Mouse (Mus musculus) midbrain, embryonic 13.5 days (tissue): ENCODE data around the gene BC107364. TPM values are rescaled to one million over a fixed set of nuclear protein-coding genes. Genes with fewer than 3 reads are reported as not detected.
A peak's percentile ranks its signal among the peaks of the same experiment; 100 is the strongest.
"Not testable (repeated sequence)": the region's sequence is repeated elsewhere in the genome, so short reads cannot be mapped to it uniquely, and the experiment has no call there.

Source experiments
- ATAC-seq: fragments of 200-750 bp; cut with Nextera tagmentation; 2 replicates; pipeline ENCODE4 v1.8.0; 2017; ENCODE audit warnings: mild to moderate bottlenecking, moderate TSS enrichment, moderate library complexity
- H3K27ac ChIP-seq: fragments of 300-500 bp; sonication (generic); 2 replicates; pipeline ENCODE4 v1.5.1; 2015; ENCODE audit warnings: inconsistent platforms, mild to moderate bottlenecking, moderate library complexity
- H3K27me3 ChIP-seq: fragments of 300-500 bp; sonication (generic); 2 replicates; pipeline ENCODE4 v1.6.1; 2015; ENCODE audit warnings: mild to moderate bottlenecking, inconsistent platforms
- H3K36me3 ChIP-seq: fragments of 300-500 bp; sonication (generic); 2 replicates; pipeline ENCODE4 v1.6.1; 2015; ENCODE audit warnings: mild to moderate bottlenecking, inconsistent platforms
- H3K4me1 ChIP-seq: fragments of 300-500 bp; sonication (generic); replicated peaks from 2 replicates; pipeline ENCODE4 v1.6.1; 2015; ENCODE audit warnings: inconsistent platforms
- H3K4me2 ChIP-seq: fragments of 300-500 bp; sonication (generic); replicated peaks from 2 replicates; pipeline ENCODE4 v1.6.1; 2015; ENCODE audit warnings: moderate library complexity, mild to moderate bottlenecking, inconsistent platforms
- H3K4me3 ChIP-seq: fragments of 300-500 bp; sonication (generic); replicated peaks from 2 replicates; pipeline ENCODE4 v1.5.1; 2015; ENCODE audit warnings: mild to moderate bottlenecking, inconsistent platforms
- H3K9ac ChIP-seq: fragments of 300-500 bp; sonication (generic); replicated peaks from 2 replicates; pipeline ENCODE4 v1.6.1; 2015; ENCODE audit warnings: mild to moderate bottlenecking, inconsistent platforms
- H3K9me3 ChIP-seq: fragments of 300-500 bp; sonication (generic); 2 replicates; pipeline ENCODE4 v1.6.1; 2016; ENCODE audit warnings: mild to moderate bottlenecking, inconsistent platforms
- WGBS: fragments of 180-500 bp; shearing (Covaris S2); methylation state at CpG from one replicate; pipeline ENCODE4 v1.1.7; 2015; 5-methylcytosine and 5-hydroxymethylcytosine counted together
- polyA plus RNA-seq: library from polyadenylated mRNA; unstranded; fragments of >200 nt; fragmentation: Nextera tagmentation; extraction: Ambion mirVana; gene quantifications from 2 replicates; pipeline ENCODE4 v1.2.1, GENCODE M21; 2015

Gene BC107364
- polyA plus RNA-seq, 1 experiment from 2014 or later, result not detected

DNA sequence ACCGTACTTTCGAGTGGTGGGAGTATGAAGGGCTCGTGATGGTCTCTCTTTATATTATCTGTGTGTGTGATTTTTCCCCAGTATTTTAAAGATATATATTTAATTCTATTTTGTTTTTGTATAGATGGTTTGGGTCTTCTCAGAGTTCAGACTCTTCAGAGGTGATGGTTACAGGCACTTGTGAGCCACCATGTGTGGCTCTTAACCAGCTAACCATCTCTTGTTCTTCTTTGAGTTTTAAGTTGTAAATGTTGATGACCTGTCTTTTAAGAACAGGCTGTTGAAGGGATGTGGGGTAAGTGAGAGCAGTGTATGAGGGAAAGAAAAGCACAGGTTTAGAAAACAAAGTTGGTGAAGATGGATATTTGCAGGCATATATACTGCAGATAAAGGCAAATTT, 42.8 kb upstream of the BC107364 start:
- Histone ChIP-seq H3K9ac (no peak overlapping the region), H3K27ac (no peak overlapping the region), H3K4me1 (peaks cover 9% of the 10 kb centered on the region), H3K36me3 (no peaks in the 10 kb centered on the region), H3K4me3 (no peak overlapping the region), H3K4me2 (no peak overlapping the region), H3K27me3 (no peaks in the 10 kb centered on the region), H3K9me3 (no peaks in the 10 kb centered on the region)
- no peak for ATAC-seq
- 92% methylated on average over 3 of the region's 3 CpGs for WGBS

DNA sequence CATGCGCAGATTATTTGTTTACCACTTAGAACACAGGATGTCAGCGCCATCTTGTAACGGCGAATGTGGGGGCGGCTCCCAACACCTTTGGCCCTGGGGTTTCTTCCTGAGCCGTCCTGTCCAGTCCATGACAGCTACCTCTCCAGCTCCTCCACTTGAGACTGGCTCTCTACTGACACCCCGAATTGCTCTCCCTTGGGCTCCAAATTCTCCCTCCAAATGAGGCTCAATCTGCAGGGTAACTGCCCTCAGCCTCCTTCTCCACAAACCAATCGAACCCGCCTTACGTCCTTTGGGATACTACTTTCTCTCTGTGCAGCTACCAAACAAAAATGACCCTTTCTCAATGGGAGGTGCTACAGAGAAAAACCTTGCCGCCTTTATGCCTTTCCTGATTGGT, 42.4 kb upstream of the BC107364 start:
- not testable (repeated sequence) for H3K27ac ChIP-seq, ATAC-seq, H3K27me3 ChIP-seq, H3K9ac ChIP-seq, H3K4me2 ChIP-seq, H3K4me1 ChIP-seq, H3K4me3 ChIP-seq, H3K9me3 ChIP-seq, H3K36me3 ChIP-seq
- WGBS, result 95% methylated on average over 6 of the region's 11 CpGs

DNA sequence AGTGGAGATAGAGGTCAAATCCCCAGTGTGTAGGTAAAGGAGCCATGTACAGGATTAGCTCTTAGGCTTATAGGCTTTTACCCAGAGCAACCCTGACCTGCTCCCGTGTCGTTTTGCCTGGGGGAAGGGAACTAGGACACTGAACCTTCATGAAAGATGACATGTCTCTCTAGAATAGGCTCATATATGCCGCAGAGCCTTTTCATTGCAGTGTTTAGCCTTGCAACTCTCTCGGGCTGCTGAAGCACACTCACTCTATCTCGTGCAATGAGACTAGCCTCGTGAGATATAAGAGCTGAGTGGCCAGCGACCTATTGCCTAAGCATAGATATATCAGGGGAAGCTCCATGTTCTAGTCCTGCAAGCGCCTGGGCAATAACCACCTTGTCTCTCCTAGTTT, 37.5 kb upstream of the BC107364 start:
- not testable (repeated sequence) for H3K9me3 ChIP-seq, H3K4me3 ChIP-seq, H3K27me3 ChIP-seq, H3K36me3 ChIP-seq, H3K4me1 ChIP-seq, H3K4me2 ChIP-seq, H3K9ac ChIP-seq, ATAC-seq
- H3K27ac ChIP-seq, result peak overlapping the region; percentile 90
- 36% methylated on average over 7 of the region's 8 CpGs for WGBS

DNA sequence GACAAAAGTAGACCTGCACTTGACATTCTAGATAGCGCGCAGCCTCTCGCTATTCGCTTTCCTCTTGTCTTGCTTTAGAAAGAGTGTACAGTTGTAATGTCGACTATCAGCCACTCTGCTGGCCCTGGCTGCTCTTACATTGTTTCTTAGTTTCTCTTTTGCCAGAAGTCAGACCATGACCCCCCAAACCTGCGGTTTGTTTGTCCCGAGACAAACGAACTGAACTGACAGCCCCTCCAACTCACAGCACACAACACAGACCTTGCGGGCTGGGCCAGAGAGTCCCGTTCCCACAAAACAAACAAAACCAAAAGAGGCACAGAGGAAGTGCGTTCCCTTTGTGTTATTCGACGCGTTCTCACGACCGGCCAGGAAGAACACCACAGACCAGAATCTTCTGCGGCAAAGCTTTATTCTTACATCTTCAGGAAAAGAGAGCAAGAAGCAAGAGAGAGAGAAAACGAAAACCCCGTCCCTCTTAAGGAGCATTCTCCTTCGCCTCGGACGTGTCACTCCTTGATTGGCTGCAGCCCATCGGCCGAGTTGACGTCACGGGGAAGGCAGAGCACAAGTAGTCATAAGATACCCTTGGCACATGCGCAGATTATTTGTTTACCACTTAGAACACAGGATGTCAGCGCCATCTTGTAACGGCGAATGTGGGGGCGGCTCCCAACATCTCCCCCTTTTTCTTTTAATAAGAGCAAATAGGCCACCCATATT, 37.0 kb upstream of the BC107364 start:
- peak; percentile 72 for ATAC-seq
- Histone ChIP-seq H3K4me3 (peak overlapping the region; percentile 28), H3K27me3 (peaks cover 11% of the 10 kb centered on the region), H3K27ac (peak overlapping the region; percentile 90)
- H3K9me3 ChIP-seq, H3K9ac ChIP-seq, H3K4me1 ChIP-seq, H3K36me3 ChIP-seq, H3K4me2 ChIP-seq: not testable (repeated sequence)
- WGBS, result under 1% methylated on average over 9 of the region's 31 CpGs

DNA sequence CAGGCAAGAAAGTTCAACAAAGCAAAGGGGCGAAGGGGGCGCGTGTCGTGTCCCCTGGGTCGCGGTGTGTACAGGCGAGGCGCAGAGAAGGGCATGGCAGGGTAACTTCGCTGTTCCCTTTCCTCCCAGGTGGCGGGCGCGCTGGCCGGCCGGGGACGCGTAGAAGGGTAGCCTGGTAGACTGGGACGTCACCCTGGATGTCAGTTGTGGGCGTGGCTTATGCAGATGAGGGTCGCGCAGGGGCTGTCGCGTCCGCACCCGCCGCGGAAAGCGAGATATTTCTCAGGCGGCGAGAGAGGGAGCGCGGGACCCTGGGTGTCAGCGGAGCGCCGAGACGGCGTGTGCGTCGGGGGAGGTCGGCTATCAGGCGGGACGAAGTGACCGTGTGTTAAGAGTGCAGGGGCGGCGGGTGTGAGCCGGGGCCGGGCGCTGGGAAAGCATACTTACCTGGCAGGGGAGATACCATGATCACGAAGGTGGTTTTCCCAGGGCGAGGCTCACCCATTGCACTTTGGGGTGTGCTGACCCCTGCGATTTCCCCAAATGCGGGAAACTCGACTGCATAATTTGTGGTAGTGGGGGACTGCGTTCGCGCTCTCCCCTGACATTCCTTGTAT, 36.3 kb upstream of the BC107364 start:
- ATAC-seq, result peak; percentile 84

DNA sequence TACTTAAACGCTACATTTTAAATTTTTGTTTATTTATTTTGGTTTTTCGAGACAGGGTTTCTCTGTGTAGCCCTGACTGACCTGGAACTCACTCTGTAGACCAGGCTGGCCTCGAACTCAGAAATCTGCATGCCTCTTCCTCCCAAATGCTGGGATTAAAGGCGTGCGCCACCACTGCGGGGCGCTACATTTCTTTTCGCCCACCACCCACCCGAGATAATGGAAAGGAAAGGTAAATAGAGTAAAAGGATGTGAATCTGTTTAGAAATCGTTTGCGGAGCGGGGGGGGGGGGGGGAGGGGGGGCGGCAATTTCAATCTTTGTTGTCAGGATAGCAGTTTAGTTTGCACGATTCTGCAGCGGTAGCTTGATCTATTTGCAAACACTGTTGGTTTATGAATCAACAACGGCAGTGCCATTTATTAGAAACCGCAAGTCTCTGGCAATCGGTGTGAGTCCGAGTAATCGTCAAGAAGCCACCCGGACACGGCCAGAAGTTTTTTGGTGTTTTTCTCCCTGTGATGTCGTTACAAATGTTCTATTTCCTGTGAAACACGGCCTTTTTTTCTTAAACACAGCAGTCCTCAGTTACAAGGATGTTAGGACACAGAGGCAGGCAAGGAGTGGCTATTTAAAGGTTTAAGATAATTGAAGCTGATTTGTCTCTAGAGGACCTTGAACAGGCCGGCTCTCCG, 35.6 kb upstream of the BC107364 start:
- Histone ChIP-seq H3K4me2 (peak overlapping the region; percentile 57), H3K36me3 (no peaks in the 10 kb centered on the region), H3K4me3 (peak overlapping the region; percentile 40), H3K4me1 (peaks cover 6% of the 10 kb centered on the region), H3K9me3 (no peaks in the 10 kb centered on the region), H3K27ac (peak overlapping the region; percentile 86), H3K9ac (peak overlapping the region; percentile 54), H3K27me3 (peaks cover 18% of the 10 kb centered on the region)
- ATAC-seq, result no peak
- WGBS, result 5% methylated on average over 25 of the region's 26 CpGs

More for the DNA sequence above, 36.3 kb upstream of the BC107364 start:
- Histone ChIP-seq H3K27me3 (peaks cover 16% of the 10 kb centered on the region), H3K9ac (peak overlapping the region; percentile 54), H3K4me2 (peak overlapping the region; percentile 57), H3K4me3 (peak overlapping the region; percentile 40), H3K27ac (peak overlapping the region; percentile 86)
- not testable (repeated sequence) for H3K9me3 ChIP-seq, H3K36me3 ChIP-seq, H3K4me1 ChIP-seq
- 0% methylated on average over 4 of the region's 55 CpGs for WGBS

DNA sequence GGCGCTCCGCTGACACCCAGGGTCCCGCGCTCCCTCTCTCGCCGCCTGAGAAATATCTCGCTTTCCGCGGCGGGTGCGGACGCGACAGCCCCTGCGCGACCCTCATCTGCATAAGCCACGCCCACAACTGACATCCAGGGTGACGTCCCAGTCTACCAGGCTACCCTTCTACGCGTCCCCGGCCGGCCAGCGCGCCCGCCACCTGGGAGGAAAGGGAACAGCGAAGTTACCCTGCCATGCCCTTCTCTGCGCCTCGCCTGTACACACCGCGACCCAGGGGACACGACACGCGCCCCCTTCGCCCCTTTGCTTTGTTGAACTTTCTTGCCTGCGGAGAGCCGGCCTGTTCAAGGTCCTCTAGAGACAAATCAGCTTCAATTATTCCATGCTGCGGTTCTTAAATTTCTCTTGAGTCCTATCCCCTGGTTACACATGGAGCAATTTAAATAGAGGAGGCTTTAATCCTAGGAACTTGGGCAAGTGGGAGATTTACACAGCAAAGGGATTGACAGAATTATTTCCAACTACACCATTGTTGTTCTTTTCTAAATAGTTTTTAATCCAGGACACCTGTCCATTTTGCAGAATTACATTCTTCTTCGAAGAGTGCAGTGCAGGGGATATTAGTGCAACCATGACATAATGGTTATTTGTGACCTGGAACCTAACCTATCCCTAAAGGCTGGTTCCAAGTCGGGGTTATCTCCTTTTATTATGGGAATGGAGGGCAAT, 34.9 kb upstream of the BC107364 start:
- not testable (repeated sequence) for H3K9ac ChIP-seq, H3K9me3 ChIP-seq, H3K36me3 ChIP-seq, H3K4me1 ChIP-seq
- H3K27me3 ChIP-seq, result peaks cover 18% of the 10 kb centered on the region
- H3K4me2 ChIP-seq, result peak overlapping the region; percentile 57
- 8% methylated on average over 8 of the region's 38 CpGs for WGBS
- 0 out of 2 replicates have a peak overlapping the region, but pooled peaks have one; percentile 30 for H3K27ac ChIP-seq
- H3K4me3 ChIP-seq, result peak overlapping the region; percentile 40
- peak; percentile 78 for ATAC-seq

DNA sequence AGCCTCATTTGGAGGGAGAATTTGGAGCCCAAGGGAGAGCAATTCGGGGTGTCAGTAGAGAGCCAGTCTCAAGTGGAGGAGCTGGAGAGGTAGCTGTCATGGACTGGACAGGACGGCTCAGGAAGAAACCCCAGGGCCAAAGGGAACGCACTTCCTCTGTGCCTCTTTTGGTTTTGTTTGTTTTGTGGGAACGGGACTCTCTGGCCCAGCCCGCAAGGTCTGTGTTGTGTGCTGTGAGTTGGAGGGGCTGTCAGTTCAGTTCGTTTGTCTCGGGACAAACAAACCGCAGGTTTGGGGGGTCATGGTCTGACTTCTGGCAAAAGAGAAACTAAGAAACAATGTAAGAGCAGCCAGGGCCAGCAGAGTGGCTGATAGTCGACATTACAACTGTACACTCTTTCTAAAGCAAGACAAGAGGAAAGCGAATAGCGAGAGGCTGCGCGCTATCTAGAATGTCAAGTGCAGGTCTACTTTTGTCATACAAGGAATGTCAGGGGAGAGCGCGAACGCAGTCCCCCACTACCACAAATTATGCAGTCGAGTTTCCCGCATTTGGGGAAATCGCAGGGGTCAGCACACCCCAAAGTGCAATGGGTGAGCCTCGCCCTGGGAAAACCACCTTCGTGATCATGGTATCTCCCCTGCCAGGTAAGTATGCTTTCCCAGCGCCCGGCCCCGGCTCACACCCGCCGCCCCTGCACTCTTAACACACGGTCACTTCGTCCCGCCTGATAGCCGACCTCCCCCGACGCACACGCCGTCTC, 34.1 kb upstream of the BC107364 start:
- H3K36me3 ChIP-seq, H3K4me3 ChIP-seq, H3K9ac ChIP-seq, H3K9me3 ChIP-seq, H3K4me1 ChIP-seq, H3K27ac ChIP-seq, H3K4me2 ChIP-seq: not testable (repeated sequence)
- H3K27me3 ChIP-seq, result peaks cover 20% of the 10 kb centered on the region
- peak; percentile 62; the same call in 1 of the 2 replicates for ATAC-seq
- WGBS, result 0% methylated on average over 4 of the region's 34 CpGs

DNA sequence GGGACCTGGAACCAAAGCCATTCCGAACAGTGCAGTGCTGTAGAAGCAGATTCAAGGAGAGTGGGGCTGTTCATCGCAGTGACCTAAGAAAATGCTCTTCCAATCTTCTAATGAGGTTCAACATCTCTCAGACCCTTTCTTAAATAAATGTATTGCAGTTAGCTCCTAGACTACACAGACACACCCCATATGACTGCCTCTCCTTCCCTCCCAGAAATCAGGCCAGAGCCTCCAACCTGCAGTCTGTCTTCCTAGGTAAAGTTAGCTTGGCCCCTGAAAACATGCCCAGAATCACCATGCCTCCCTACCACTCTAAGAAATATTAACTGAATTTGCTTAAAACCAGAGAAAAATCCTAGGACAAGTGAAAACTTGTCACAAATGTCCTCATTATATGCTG, 33.3 kb upstream of the BC107364 start:
- Histone ChIP-seq H3K4me1 (peaks cover 6% of the 10 kb centered on the region), H3K27ac (no peak overlapping the region), H3K9ac (no peak overlapping the region), H3K27me3 (peaks cover 25% of the 10 kb centered on the region), H3K9me3 (no peaks in the 10 kb centered on the region), H3K4me2 (no peak overlapping the region), H3K4me3 (no peak overlapping the region), H3K36me3 (no peaks in the 10 kb centered on the region)
- WGBS, result 70% methylated on average over 2 of the region's 2 CpGs
- ATAC-seq, result no peak

DNA sequence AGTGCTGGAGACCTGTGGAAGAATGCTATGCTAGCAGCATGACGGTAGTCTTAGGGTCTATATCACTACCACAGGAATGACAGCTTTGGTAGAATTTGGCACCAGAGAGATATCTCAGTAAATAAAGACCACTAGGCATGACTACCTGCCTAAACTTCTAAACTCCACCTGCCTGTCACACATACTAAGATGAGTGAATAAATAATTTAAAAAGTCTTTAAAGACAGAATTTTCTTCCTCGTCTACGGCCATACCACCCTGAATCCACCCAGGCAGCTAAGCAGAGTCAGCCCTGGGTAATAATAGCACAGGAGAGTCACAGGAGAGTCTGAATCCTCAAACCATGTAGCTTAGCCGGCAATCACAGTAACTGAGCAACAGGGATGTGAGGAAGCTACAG, 32.8 kb upstream of the BC107364 start:
- WGBS, result 75% methylated on average over 4 of the region's 4 CpGs

DNA sequence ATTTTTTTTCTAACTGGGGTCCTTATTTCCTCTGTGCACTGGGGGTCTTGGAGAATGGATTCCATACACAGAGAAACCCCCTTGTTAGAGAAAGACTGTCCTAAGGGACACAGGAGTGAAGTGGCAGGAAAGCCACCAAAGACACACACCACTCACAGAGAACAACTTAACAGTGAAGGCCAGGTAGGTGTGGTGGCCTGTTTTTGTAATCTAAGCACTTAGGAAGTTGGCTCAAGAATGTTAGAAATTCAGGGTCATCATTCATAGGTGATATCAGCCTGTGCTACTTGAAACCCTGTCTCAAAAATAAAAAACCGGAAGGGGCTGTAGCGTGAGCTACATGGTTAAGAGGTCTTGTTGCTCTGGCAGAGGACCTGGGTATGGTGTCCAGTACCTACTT, 31.8 kb upstream of the BC107364 start:
- Histone ChIP-seq H3K9me3 (no peaks in the 10 kb centered on the region), H3K4me2 (no peak overlapping the region), H3K36me3 (no peaks in the 10 kb centered on the region), H3K9ac (no peak overlapping the region), H3K4me1 (peaks cover 6% of the 10 kb centered on the region), H3K27me3 (peaks cover 35% of the 10 kb centered on the region), H3K4me3 (no peak overlapping the region), H3K27ac (no peak overlapping the region)
- WGBS, result 91% methylated on average over 2 of the region's 2 CpGs
- no peak for ATAC-seq

More for the DNA sequence above, 32.8 kb upstream of the BC107364 start:
- Histone ChIP-seq H3K9ac (no peak overlapping the region), H3K4me2 (no peak overlapping the region), H3K9me3 (no peaks in the 10 kb centered on the region), H3K36me3 (no peaks in the 10 kb centered on the region), H3K4me3 (no peak overlapping the region), H3K27me3 (peaks cover 26% of the 10 kb centered on the region), H3K4me1 (peaks cover 6% of the 10 kb centered on the region), H3K27ac (no peak overlapping the region)
- no peak for ATAC-seq
